Mouse (Mus musculus) thymus, adult 18-20 months (tissue): ENCODE results near the gene Dock2.

Experiments used
- DNase-seq, 2 experiments: peaks; one replicate each; pipeline ENCODE4 v3.0.0; 2022; ENCODE audit warnings: mixed read lengths in 2 of 2

The Dock2 gene

DNA sequence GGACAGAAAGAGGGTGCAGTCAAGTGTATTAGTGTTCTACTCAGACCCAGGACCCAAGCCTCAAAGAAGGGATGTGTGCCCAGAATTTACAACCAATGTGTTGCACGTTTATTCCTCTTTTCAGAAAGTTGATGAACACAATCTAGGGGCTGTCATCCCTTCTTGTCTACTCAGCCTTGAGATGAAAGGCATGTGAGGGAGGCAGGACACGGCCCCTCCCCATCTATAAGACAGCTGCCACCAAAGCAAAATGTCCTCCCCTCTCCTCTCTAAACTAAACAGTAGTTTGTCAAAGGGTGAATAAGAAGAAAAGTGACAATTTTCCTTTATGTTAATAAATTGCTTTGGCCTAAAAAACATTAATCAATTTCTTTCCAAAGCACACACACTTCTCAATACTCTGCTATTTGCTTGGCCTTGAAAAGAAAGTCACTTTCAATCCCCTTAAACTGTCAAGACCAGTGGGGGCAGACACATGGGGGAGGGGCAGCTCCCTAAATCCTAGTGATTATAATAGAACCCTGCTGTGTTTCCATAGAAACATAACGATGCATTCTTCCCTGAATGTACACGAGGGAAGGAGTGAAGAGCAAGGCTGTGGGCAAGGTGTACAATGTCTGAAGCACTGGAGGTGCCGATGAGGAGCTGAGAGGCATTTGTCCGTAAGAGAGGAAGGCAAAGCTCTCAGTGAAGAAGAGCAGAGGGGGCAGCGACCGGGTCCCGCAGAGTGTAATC lies 367.6 kb downstream of the Dock2 start:
- DNase-seq = no peak

DNA sequence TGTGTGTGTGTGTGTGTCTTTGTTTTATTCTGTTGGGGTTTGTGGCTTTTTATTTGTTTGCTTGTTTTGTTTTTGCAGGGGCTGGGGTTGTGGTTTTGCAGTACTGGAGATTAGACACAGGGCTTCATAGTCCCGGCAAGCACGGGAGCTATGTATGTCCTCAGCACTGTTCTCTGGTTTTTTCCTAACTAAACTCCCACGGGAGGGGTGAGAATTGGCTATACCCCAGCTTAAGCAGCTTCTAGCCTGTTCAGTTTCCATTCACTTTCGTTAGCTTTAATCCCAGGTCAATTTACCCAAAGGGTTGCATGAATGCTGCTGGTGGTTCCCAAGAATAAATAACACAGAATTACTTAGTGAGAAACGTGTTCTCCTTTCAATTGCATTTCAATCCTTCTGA lies 376.8 kb downstream of the Dock2 start:
- DNase-seq = no peak

DNA sequence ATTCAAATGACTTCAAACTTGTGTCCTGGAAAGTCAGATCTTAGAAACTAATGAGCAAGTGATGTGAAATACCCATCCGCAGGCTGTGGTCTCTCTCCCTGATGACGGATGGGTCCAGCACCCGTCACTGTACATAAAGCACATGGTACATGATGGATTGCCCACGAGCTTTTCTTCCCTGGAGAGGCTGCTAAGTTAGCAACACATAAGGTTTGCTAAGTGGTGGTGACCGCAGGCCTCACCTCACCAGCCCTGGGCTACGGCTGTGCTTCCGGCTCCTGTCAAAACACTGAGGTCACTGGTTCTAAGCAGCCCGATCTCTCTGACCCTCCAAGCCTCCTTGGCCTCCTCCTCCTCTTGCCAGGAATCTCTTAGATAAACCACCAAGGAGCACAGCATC lies 377.4 kb downstream of the Dock2 start:
- DNase-seq = no peak

DNA sequence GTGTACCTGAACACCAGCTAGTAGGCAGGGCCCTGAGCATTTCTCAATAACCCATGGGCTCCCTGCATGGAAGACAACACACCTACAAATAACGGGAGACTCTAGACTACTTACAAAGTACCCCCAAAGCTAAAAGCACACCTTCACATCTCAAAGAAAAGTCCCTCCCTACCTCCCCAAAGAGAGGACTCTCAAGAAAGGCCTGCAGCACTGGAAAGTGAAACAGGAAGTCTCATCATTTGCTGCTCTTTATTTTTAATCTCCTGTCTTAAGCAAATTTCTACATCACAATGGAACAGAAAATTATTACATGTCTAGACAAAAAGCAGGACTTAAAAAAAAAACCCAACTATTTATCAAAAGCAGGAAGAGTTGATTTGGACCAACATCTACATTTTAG lies 378.4 kb downstream of the Dock2 start:
- no peak for DNase-seq

DNA sequence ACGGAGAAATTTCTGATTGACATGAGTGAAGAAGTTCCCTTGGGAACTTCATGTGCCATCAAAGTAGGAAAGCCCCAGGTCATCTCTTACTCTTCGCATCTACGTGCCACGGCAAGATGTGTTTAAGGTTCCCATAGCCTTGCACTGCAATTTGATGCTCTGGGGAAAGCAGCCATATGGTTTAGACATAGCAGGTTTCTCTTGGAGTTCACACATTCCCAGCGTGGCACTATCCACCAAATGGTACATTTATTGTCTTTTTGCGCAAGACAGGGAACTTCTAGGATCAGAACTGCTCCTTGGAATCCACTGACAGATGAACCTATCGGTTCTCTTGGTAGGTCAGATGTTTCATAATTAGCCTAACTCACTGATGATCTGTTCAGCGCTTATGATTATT lies 382.3 kb downstream of the Dock2 start:
- no peak for DNase-seq

DNA sequence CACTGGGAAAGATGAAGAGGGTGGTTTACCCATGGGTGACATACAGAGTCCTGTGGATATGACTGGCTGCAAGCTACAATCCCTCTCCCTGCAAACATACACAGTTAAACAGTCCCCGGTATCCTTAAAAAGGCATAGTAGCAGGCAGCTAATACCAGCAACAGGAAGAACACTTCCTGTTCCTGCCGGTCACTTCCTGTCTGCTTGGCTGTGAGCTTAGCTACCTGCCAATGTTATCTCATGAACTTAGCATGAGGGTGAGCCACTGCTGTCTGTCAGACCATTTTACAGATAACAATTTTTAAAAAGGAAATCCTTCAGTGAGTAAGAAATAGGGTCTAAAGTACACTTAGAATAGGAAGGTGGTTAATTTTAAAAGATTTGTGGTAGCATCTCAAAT lies 385.1 kb downstream of the Dock2 start:
- DNase-seq = no peak

DNA sequence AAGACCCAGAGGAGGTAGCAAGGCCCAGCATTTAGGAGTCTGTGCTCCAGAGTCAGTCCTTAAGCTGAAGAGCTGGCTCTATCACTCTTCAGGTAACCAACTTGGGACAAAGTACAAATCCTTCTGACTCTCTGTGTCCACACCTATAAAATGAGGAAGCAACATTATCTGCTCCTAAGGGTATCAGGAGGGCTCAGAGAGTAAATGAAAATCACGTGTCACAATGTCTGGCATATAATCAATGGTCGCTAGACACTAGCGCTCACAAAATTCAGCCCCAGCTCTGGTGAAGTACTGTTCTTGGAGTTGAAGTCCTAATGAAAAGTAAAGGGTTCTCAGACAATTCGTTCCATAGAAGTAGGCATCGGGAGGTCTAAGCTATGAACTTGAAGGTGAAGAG lies 386.0 kb downstream of the Dock2 start:
- DNase-seq = no peak

DNA sequence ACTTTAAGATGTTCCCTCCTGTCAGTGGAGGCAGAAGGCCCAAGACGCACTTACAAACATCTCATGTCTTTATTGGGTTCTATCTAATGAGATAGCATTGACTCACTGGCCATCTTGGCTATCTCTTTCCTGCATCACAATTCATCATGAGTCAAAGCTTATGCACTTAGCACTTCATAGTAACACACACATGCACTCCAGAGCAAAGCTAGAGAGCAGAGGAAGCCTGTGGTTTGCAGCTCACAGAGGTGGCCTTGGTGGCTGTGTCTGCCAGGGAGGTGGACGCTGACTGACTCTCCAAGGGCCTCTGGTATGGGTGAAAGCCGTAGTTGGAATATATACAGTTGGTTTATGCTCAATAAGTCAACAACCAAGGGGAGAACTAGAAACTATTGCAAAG lies 387.9 kb downstream of the Dock2 start:
- DNase-seq = no peak

DNA sequence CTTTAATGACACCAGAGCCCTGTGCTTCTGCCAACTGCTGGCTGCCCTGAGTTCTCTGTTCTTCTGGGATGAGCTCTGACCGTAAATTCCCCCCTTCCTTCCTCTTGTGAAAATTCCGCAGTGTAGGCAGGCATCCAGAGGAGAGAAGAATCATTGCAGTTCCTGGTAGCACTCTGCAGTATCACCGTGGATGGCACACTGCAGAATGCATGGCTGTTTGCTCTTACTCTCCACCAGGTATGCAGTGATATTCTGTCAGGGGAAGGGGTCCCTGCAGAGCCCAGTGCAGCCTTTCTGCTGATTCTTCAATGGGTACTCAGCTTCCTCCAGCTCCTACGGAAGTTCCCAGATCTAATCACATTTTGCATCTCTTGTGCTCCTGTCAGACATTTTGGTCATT lies 391.6 kb downstream of the Dock2 start:
- DNase-seq = no peak

DNA sequence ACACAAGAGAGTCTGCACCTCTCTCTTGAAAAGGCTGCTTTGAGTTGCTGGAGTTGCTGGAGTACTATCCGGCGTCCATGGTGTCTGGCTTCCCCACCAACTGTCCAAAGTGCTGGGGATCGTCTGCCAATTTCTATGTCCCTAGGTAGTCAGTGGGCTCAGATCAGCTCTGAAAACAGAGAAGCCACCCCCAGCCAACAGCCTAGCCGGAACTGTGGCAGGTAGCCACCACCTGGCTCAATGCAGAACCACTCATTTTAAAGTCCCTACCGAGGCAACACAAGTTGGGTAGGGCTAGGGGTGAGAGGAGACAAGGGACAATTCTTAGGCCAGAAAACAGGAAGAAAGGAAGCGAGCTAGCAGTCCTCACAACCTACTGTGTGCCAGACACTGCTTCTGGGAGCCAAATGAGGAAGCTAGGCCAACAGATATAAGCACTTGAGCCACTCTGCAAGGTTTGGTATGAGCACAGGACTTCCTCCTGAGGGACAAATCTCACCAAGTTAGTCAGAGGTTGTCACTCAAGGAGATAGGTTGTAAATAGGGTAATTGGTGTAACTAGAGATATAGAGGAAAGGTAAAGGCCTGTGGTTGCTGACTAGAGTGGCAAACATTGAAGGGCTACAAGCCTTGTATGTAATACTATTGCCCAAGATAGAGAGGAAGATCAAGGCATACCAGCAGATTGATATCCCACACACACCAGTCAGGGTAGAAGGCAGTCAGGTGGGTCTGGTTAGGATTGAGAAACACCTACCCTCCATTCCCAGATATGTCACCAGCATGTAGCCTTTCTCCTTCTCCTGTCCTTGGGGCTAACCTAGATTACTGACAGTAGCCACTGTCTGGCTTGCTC lies 394.2 kb downstream of the Dock2 start:
- DNase-seq = no peak

DNA sequence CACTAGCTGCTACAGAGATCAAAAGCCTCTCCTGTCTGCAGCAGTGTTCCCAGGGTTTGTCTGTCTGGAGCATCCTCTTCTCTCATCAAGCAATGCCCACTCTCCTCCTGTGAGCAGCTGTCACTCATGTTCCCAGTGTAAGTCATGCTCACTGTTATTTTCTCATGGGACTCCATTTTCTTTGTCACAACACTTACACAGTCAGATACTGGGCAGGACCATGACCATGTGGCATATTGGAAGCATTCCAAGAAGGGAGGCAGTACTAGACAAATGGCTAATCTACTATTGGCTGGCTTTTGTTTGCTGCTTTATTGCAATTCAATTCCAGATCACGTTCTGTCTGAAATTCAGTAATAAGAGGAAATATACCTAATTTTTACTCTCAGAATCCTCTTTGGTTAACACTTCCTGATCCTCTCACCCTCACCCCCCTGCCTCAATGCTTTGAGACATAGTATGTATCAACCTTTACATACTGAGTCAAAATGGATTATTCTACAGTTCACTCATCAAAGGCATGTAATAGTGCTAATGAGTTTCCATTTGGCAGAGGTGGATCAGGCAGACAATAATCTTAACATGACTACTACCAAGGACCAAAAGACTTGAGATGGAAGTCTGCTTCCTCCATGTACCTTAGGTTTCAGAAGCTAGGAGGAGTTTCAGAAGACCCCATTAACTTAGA lies 398.5 kb downstream of the Dock2 start:
- DNase-seq = no peak

DNA sequence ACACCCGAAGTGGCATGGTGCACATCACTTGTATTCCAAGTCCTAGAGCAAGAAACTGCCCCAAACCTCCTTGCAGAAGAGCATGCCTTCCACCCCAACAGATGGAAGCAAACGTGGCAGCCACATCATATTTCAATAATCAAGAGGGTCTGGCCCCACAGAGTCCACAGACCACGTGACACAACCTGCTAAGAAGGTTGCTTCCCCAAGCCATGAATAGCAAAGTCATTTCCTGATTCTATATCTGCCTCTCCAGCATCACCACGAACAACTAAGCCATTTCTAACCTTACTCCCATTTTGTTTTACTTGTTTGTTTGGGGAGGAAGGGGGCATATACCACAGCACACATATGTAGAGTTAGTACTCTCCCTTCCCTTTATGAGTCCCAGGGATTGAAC lies 399.5 kb downstream of the Dock2 start:
- DNase-seq = no peak

DNA sequence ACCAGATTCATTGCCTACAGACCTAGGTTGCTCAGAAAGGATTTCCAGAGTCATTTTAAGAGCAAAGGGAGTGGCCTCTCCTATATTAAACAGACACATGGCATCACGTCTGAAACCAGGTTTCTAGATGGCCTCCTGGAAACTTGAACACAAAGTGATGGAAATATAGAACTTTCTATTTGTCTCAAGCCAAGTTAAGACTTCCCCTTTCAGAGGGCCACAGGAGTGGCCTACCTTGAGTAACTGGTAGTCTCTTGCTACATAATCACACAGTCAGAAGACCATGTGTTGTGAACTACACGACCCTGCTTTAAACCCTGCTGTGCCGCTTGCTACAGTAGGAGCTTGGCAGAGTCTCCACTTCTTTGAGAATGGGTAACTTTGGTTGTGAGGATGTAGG lies 400.2 kb downstream of the Dock2 start:
- DNase-seq = no peak

DNA sequence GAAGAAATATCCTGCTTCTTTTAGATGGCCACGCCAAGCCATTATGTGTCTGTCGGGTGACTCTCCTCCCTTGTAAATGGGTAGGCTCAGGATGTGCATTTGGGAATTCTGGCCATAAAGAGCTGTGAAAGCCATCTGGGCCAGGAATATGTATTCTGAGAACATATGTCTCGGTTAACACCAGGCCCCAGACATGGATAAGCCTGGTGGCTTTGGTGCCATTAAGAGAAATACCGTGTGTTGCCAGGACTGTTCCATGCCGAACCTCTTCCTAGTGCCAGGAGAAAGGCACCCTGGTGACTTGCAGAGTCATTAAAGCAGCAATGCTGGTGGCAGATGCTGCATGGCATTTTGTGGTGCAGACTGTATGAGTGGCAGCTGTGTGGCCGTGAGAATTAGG lies 406.0 kb downstream of the Dock2 start:
- no peak for DNase-seq

DNA sequence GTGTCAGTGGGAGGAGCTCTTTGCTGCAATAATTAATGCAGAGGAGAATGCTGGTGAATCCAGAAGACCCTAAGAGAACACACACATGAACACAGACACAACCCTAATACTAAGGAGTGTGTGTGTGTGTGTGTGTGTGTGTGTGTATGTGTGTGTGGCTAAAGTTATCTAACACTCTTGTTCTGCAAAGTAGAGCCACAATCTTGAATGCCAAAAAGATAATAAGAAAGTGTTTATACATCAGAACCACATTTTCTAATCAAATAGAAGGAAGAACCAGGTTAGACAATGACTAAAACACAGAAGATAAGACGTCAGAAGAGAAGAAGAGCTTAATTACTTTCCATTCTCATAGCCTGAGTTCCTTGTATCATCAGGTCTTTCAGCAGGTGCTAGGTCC lies 408.1 kb downstream of the Dock2 start:
- no peak for DNase-seq

DNA sequence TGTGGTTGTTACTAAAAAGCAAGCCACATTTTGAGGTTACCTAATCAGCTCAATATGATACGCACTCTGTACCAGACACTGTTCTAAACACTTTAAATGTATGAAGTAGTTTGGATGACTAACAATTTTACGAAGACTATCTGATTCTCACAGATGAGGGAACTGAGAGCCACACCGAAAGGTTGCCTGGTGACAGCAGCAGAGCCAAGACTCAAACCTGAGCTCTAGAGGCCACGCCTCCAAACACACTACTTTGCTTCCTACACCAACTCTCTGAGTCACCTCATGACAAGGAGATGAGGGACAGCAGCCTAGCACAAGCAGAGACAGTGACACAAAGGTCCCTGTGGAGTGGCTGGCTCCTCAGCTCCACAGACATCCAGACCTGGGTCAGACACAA lies 411.5 kb downstream of the Dock2 start:
- no peak for DNase-seq

DNA sequence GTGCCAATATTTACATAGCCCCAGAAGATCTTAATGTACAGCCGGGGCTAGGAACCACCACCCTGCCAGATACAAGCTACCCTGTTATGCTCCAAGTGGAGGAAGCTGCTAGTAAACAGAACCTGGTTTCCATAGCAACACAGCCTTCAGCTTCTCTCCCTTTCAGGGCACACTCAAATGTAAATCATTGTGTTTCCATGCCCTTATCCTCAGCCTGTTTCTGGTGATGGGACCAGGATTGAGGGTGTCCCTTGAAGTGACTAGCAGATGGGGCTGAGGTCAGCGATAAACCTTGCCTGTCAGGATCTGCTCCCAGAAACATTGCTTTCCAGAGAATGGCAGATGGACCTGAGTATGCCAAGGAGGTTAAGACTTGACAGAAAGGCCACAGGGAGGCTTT lies 427.6 kb downstream of the Dock2 start:
- DNase-seq = no peak

DNA sequence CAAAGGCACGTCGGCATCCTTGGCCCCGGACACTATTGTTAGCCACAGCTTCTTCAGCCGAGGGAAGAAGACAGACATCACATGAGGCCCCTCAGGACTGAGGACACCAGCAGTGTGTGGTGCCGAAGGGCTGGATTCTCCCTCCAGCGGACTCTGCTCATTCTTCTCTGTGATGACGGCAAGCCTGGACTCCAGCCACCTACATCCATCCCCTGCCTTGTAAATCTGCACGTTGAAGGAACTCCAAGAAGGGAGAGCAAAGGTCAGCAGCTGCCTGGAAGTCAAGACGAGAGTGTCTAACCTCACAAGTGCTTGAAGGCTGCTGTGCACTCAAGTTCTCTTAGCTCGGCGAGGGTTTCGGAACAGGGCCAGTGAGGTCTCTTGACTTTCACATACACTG lies 428.3 kb downstream of the Dock2 start:
- DNase-seq = no peak

DNA sequence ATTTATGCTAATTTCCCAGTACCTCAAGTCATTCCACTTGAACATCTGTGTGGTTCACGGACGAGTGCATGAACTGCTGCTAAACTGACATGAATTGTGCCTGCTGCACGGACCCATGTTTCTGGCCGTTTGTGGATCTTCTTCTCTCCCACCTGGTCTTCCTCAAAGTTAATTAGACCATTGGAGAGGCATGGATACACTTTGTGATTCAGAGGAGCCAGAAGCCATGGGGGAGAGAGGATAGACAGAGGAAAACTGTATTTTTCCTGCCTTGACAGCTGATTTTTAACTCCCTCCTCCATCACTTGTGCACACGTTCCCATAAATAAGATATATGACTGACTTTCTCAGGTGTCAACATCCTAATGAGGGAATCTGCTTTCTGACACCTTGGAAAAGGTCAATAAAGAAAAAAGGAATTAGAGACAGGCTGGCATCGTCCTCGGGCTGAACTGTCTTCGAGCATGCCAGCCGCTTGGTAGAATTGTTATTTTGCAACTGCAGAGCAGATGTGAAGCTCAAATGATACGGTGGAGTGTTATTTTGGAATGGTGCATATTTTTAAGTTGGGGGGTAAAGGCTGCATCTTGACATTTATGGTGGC lies 434.1 kb downstream of the Dock2 start:
- DNase-seq = no peak

DNA sequence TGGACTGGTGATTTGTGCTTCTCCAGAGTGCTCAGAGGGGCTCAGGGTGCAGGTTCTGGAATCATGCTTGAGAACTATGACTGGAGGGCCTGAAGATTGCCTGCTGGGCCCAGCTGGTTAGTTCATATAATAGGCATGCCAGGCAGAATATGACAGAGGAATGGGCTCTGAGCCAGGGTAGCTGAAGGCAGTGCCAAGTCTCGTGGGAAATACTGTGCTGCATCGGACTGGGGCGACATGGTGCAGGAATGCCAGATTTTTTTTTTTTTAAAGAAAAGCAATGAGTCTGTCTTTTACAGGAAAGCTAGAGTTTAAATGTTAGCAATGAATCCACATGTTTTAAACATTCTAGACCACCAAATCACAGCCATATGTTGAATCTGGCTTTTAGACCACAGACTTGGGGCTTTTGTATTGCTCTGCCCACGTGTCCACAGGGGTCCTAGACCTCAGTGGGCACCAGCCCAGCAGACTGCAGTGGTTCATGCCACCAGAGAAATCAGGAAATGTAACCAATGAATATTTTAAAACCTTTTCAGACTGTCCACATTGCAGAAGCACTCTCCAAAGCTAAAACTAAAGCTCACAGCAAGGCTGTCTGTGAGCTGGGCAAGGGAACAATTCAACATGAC lies 435.3 kb downstream of the Dock2 start:
- DNase-seq = no peak

DNA sequence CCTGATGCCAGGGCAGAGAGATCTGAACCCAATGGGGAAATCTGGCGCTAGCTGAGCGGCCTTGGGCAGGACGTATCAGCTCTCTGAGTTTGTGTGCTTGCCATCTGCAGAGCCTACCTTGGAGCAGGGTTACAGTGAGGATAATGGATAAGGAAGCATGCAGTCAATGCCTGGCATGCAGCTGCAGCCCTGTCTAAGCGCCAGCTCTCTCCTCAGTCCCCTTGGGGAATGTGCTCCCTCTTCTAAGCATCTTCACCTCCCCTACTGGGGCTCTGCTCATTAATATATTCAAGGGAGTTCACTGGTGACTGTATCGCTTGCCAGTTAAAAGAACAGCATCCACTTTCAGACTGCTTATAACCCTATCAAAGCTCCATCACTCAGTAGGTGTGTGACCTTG lies 439.4 kb downstream of the Dock2 start:
- no peak for DNase-seq

DNA sequence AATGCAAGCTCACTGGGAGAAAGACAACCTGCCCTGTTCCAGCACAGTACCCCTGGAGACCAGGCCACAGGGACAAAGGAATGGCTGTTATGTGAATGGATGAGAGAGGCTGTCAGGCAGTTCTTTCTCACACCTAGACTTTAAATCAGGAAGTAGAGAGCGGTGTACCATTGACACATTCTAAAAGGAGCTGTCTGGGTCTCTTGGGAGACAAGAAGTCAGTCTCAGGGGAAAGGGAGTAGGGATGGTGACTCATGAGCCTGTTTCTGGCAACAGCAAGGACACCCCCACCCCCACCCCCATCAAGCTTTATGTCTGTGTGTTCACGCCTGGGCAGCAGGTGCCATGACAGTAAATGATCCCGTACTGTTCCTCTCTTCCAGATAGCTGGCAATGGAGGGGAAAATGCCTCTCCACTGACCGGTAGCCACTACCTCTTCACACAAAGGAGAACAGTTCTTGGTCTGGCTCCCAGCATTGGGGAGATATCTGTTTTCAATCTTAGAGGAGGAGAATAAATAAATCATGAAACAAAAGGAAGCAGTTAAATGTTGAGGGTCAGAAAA lies 439.9 kb downstream of the Dock2 start:
- DNase-seq = no peak

DNA sequence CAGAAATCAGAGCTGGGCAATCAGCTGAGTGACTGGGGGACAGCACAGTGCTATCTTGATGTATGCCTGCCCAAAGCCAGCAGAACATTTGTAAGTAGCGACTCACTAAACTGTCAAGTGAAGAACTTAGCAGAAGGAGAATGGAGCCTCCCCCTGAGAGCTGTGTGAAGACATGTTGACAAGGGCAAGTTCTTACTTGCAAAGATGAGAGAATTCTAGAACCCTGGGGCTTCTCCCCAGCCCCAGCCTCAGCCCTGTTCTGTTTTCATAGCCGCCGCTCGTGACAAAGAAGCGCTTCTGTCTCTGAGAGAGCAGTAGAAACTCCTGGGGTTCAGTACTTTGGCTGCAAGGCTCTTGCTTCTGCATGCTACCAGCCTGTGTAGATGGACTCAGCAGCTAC lies 444.0 kb downstream of the Dock2 start:
- no peak for DNase-seq
